Mouse (Mus musculus) central nervous system, embryonic 14 days (tissue): ENCODE measurements around the gene Ubl7. TPM values are rescaled to one million over a fixed set of nuclear protein-coding genes. Genes with fewer than 3 reads are reported as not detected.

Experiments used
- polyA plus RNA-seq: library from polyadenylated mRNA; depleted of rRNA; stranded (reverse); fragments of >200 nt; gene quantifications from 2 replicates; pipeline ENCODE4 v1.2.3, GENCODE M21; 2012; rRNA removed

The Ubl7 gene
- 105 and 114 TPM in 2 replicates for polyA plus RNA-seq

GRCm38 (mm10) chr9:57910254-57911160 lies at the start of gene Ubl7:
Gene Ubl7 (plus strand): TSS chr9:57910979.

GRCm38 (mm10) chr9:57939431-57940348 lies 28.9 kb downstream of the Ubl7 start, which contains the start of gene Sema7a:
Gene Sema7a (plus strand): TSS chr9:57940112.

Other genes with a start within 250 kb of the Ubl7 start
- not detected in 2 replicates for gene Cyp1a2, start 227.3 kb upstream of the Ubl7 start, polyA plus RNA-seq
- 0.05 and 0.06 TPM in 2 replicates for gene Cyp1a1, start 223.1 kb upstream of the Ubl7 start, polyA plus RNA-seq
- 19.5 and 21.2 TPM in 2 replicates for gene Edc3, start 202.4 kb upstream of the Ubl7 start, polyA plus RNA-seq
- gene Clk3, start 145.1 kb upstream of the Ubl7 start, polyA plus RNA-seq: 170 and 196 TPM in 2 replicates
- gene Arid3b, start 74.2 kb upstream of the Ubl7 start, polyA plus RNA-seq: 13.3 and 14.3 TPM in 2 replicates
- gene Sema7a, start 29.1 kb downstream of the Ubl7 start, polyA plus RNA-seq: 31.7 and 38.5 TPM in 2 replicates
- gene Cyp11a1, start 95.4 kb downstream of the Ubl7 start, polyA plus RNA-seq: 0.54 and 0.90 TPM in 2 replicates
- 13.6 and 16.9 TPM in 2 replicates for gene Stra6, start 152.8 kb downstream of the Ubl7 start, polyA plus RNA-seq
- 1.2 TPM in 2 replicates for gene Ccdc33, start 207.8 kb downstream of the Ubl7 start, polyA plus RNA-seq